Mouse (Mus musculus): ENCODE data around the gene Cd2bp2.

DNA sequence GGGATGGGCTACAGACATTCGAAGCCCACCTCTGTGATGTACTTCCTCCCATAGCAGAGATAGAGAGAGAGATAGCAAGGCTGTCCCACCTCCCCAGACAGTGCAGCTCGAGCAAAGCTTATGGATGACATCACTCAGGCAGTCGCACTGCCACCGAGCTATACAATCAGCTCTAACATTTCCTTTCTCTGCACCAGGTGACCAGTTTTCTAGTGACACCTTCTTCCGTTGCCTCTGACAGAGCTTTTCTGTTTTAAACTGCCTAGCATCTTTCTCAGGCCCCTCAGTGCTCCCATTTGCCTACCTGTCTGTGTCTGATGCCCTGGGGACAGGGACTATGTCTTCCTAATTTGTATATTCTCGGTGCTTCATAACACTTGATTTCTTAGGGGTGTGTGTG is 24.6 kb upstream of the Cd2bp2 start:
- no peak for TF ChIP-seq CTCF (IDR thresholded peaks at IDR 0.05; ENCODE audit: low read depth, low read length)
- TF ChIP-seq POLR2A (IDR thresholded peaks at IDR 0.05; ENCODE audit: extremely low read depth, insufficient read depth, low read length): no peak
